Mouse (Mus musculus): Measurements from ENCODE around the gene Tnrc6a. TPM values are rescaled to one million over a fixed set of nuclear protein-coding genes. Genes with fewer than 3 reads are reported as not detected.

Gene Tnrc6a
- polyA plus RNA-seq, 1 experiment from 2014 or later, result 36.1 TPM

- Histone ChIP-seq H3K4me3 (no peak overlapping the region), H3K9ac (no peak overlapping the region), H3K27ac (no peak overlapping the region), H3K4me1 (replicated peaks) (peaks cover 28% of the 10 kb centered on the region), H3K27me3 (no peaks in the 10 kb centered on the region), H3K4me2 (no peak overlapping the region), H3K9me3 (replicated peaks) (no peaks in the 10 kb centered on the region), H3K36me3 (no peaks in the 10 kb centered on the region)
- no peak for ATAC-seq (replicated peaks; ENCODE audit: insufficient number of reproducible peaks, insufficient read depth, low FRiP score, low read depth)
- 80% methylated on average over 1 of the region's 1 CpGs for WGBS
These were observed 17.8 kb upstream of the Tnrc6a start for GRCm38 (mm10) chr7:123105906-123106305.

- no peak for ATAC-seq (replicated peaks; ENCODE audit: insufficient number of reproducible peaks, insufficient read depth, low FRiP score, low read depth)
- Histone ChIP-seq H3K4me3 (no peak overlapping the region), H3K36me3 (no peaks in the 10 kb centered on the region), H3K9ac (no peak overlapping the region), H3K9me3 (replicated peaks) (no peaks in the 10 kb centered on the region), H3K4me2 (no peak overlapping the region), H3K27me3 (no peaks in the 10 kb centered on the region), H3K27ac (no peak overlapping the region), H3K4me1 (replicated peaks) (peaks cover 30% of the 10 kb centered on the region)
- 86% methylated on average over 2 of the region's 2 CpGs for WGBS
These were observed 17.4 kb upstream of the Tnrc6a start for GRCm38 (mm10) chr7:123106326-123106725.

GRCm38 (mm10) chr7:123108058-123109055 lies 15.3 kb upstream of the Tnrc6a start:
- H3K27me3 ChIP-seq, result no peaks in the 10 kb centered on the region
- H3K4me2 ChIP-seq, result no peak overlapping the region
- H3K4me1 ChIP-seq (replicated peaks), result peaks cover 30% of the 10 kb centered on the region
- no peak overlapping the region for H3K9ac ChIP-seq
- H3K36me3 ChIP-seq, result no peaks in the 10 kb centered on the region
- 0 out of 2 replicates have a peak, but pooled peaks have one; percentile 51 for ATAC-seq (replicated peaks; ENCODE audit: insufficient number of reproducible peaks, insufficient read depth, low FRiP score, low read depth)
- no peaks in the 10 kb centered on the region for H3K9me3 ChIP-seq (replicated peaks)
- no peak overlapping the region for H3K4me3 ChIP-seq
- WGBS, result 55% methylated on average over 13 of the region's 13 CpGs
- peak overlapping the region; percentile 7 for H3K27ac ChIP-seq

GRCm38 (mm10) chr7:123109361-123110000 lies 14.2 kb upstream of the Tnrc6a start:
- 92% methylated on average over 7 of the region's 7 CpGs for WGBS
- Histone ChIP-seq H3K4me1 (replicated peaks) (peaks cover 30% of the 10 kb centered on the region), H3K27ac (peak overlapping the region; percentile 75; the same call in 1 of the 2 replicates), H3K27me3 (no peaks in the 10 kb centered on the region), H3K9ac (no peak overlapping the region), H3K36me3 (no peaks in the 10 kb centered on the region), H3K4me3 (no peak overlapping the region), H3K4me2 (no peak overlapping the region), H3K9me3 (replicated peaks) (no peaks in the 10 kb centered on the region)
- ATAC-seq (replicated peaks; ENCODE audit: insufficient number of reproducible peaks, insufficient read depth, low FRiP score, low read depth), result no peak

- no peaks in the 10 kb centered on the region for H3K9me3 ChIP-seq (replicated peaks)
- WGBS, result 32% methylated on average over 3 of the region's 3 CpGs
- H3K9ac ChIP-seq, result no peak overlapping the region
- peaks cover 30% of the 10 kb centered on the region for H3K4me1 ChIP-seq (replicated peaks)
- peak overlapping the region; percentile 6; the same call in 1 of the 2 replicates for H3K4me2 ChIP-seq
- H3K27me3 ChIP-seq, result no peaks in the 10 kb centered on the region
- no peaks in the 10 kb centered on the region for H3K36me3 ChIP-seq
- H3K4me3 ChIP-seq, result no peak overlapping the region
- peak; percentile 66 for ATAC-seq (replicated peaks; ENCODE audit: insufficient number of reproducible peaks, insufficient read depth, low FRiP score, low read depth)
- peak overlapping the region; percentile 75 for H3K27ac ChIP-seq
These were observed 13.6 kb upstream of the Tnrc6a start for GRCm38 (mm10) chr7:123110135-123110534.

GRCm38 (mm10) chr7:123113590-123113989 lies 10.1 kb upstream of the Tnrc6a start:
- Histone ChIP-seq H3K4me2 (no peak overlapping the region), H3K9me3 (replicated peaks) (no peaks in the 10 kb centered on the region), H3K9ac (no peak overlapping the region), H3K4me1 (replicated peaks) (peaks cover 23% of the 10 kb centered on the region), H3K4me3 (no peak overlapping the region), H3K27me3 (no peaks in the 10 kb centered on the region), H3K27ac (no peak overlapping the region), H3K36me3 (no peaks in the 10 kb centered on the region)
- WGBS, result 88% methylated on average over 6 of the region's 6 CpGs
- no peak for ATAC-seq (replicated peaks; ENCODE audit: insufficient number of reproducible peaks, insufficient read depth, low FRiP score, low read depth)

- ATAC-seq (replicated peaks; ENCODE audit: insufficient number of reproducible peaks, insufficient read depth, low FRiP score, low read depth), result no peak
- WGBS, result 67% methylated on average over 12 of the region's 12 CpGs
- H3K27ac ChIP-seq, result no peak overlapping the region
These were observed 6.9 kb upstream of the Tnrc6a start for GRCm38 (mm10) chr7:123116799-123117198.

GRCm38 (mm10) chr7:123117209-123117608 lies 6.5 kb upstream of the Tnrc6a start:
- H3K27ac ChIP-seq, result no peak overlapping the region
- no peak for ATAC-seq (replicated peaks; ENCODE audit: insufficient number of reproducible peaks, insufficient read depth, low FRiP score, low read depth)
- H3K27me3 ChIP-seq, result no peaks in the 10 kb centered on the region
- WGBS, result 79% methylated on average over 4 of the region's 4 CpGs
- H3K4me3 ChIP-seq, result no peak overlapping the region
- no peaks in the 10 kb centered on the region for H3K4me1 ChIP-seq (replicated peaks)
- H3K9ac ChIP-seq, result no peak overlapping the region
- H3K9me3 ChIP-seq (replicated peaks), result no peaks in the 10 kb centered on the region
- no peak overlapping the region for H3K4me2 ChIP-seq
- no peaks in the 10 kb centered on the region for H3K36me3 ChIP-seq

More at GRCm38 (mm10) chr7:123116799-123117198, 6.9 kb upstream of the Tnrc6a start:
- Histone ChIP-seq H3K27me3 (no peaks in the 10 kb centered on the region), H3K9ac (no peak overlapping the region), H3K9me3 (replicated peaks) (no peaks in the 10 kb centered on the region), H3K4me3 (no peak overlapping the region), H3K4me1 (replicated peaks) (no peaks in the 10 kb centered on the region), H3K4me2 (no peak overlapping the region), H3K36me3 (no peaks in the 10 kb centered on the region)

- Histone ChIP-seq H3K9me3 (replicated peaks) (no peaks in the 10 kb centered on the region), H3K4me3 (no peak overlapping the region), H3K4me1 (replicated peaks) (peaks cover 9% of the 10 kb centered on the region; the same call in 1 of the 2 replicates), H3K9ac (no peak overlapping the region), H3K4me2 (no peak overlapping the region), H3K36me3 (no peaks in the 10 kb centered on the region), H3K27me3 (no peaks in the 10 kb centered on the region), H3K27ac (no peak overlapping the region)
- ATAC-seq (replicated peaks; ENCODE audit: insufficient number of reproducible peaks, insufficient read depth, low FRiP score, low read depth), result no peak
- 80% methylated on average over 7 of the region's 7 CpGs for WGBS
These were observed 3.2 kb upstream of the Tnrc6a start for GRCm38 (mm10) chr7:123120516-123120915.

GRCm38 (mm10) chr7:123124299-123124716 lies 623 bp downstream of the Tnrc6a start:
- under 1% methylated on average over 43 of the region's 45 CpGs for WGBS
- no peaks in the 10 kb centered on the region for H3K9me3 ChIP-seq (replicated peaks)
- H3K4me3 ChIP-seq, result peak overlapping the region; percentile 99
- peak overlapping the region; percentile 98 for H3K27ac ChIP-seq
- H3K36me3 ChIP-seq, result peaks cover 10% of the 10 kb centered on the region; the same call in 1 of the 2 replicates
- H3K27me3 ChIP-seq, result no peaks in the 10 kb centered on the region
- peak overlapping the region; percentile 100 for H3K9ac ChIP-seq
- ATAC-seq (replicated peaks; ENCODE audit: insufficient number of reproducible peaks, insufficient read depth, low FRiP score, low read depth), result peak; percentile 55
- H3K4me1 ChIP-seq (replicated peaks), result peaks cover 38% of the 10 kb centered on the region
- H3K4me2 ChIP-seq, result peak overlapping the region; percentile 68

- Histone ChIP-seq H3K27ac (peak overlapping the region; percentile 98), H3K4me3 (peak overlapping the region; percentile 99), H3K36me3 (peaks cover 10% of the 10 kb centered on the region; the same call in 1 of the 2 replicates), H3K4me1 (replicated peaks) (peaks cover 40% of the 10 kb centered on the region), H3K9ac (peak overlapping the region; percentile 100), H3K27me3 (no peaks in the 10 kb centered on the region), H3K9me3 (replicated peaks) (no peaks in the 10 kb centered on the region), H3K4me2 (peak overlapping the region; percentile 68)
- WGBS, result under 1% methylated on average over 16 of the region's 16 CpGs
- no peak for ATAC-seq (replicated peaks; ENCODE audit: insufficient number of reproducible peaks, insufficient read depth, low FRiP score, low read depth)
These were observed 1.1 kb downstream of the Tnrc6a start for GRCm38 (mm10) chr7:123124735-123125181.
